Mouse (Mus musculus): ENCODE measurements around the gene Epb41l5. TPM values are rescaled to one million over a fixed set of nuclear protein-coding genes. Genes with fewer than 3 reads are reported as not detected.

Gene Epb41l5
- polyA plus RNA-seq, 1 experiment from 2014 or later, result 22.2 TPM

- no peak for ATAC-seq (ENCODE audit: insufficient number of reproducible peaks, low FRiP score)
- no peak overlapping the region for H3K9ac ChIP-seq
- H3K9me3 ChIP-seq (replicated peaks), result 0 out of 2 replicates have a peak, but pooled peaks cover 3% of the 10 kb centered on the region
- peaks cover 32% of the 10 kb centered on the region for H3K36me3 ChIP-seq
- H3K27ac ChIP-seq (ENCODE audit: poor library complexity, severe bottlenecking), result no peak overlapping the region
- no peaks in the 10 kb centered on the region for H3K27me3 ChIP-seq (replicated peaks)
- H3K4me2 ChIP-seq, result no peak overlapping the region
- 90% methylated on average over 10 of the region's 10 CpGs for WGBS
- H3K4me3 ChIP-seq, result no peak overlapping the region
- H3K4me1 ChIP-seq (replicated peaks), result peaks cover 72% of the 10 kb centered on the region
These were observed 149.3 kb downstream of the Epb41l5 start for GRCm38 (mm10) chr1:119499456-119499855.

GRCm38 (mm10) chr1:119498536-119499231, 150.1 kb downstream of the Epb41l5 start:
- WGBS, result 74% methylated on average over 9 of the region's 9 CpGs
- H3K27ac ChIP-seq (ENCODE audit: poor library complexity, severe bottlenecking), result no peak overlapping the region
- 0 out of 2 replicates have a peak, but pooled peaks cover 3% of the 10 kb centered on the region for H3K9me3 ChIP-seq (replicated peaks)
- no peak overlapping the region for H3K9ac ChIP-seq
- H3K4me3 ChIP-seq, result no peak overlapping the region
- H3K4me2 ChIP-seq, result no peak overlapping the region
- peaks cover 33% of the 10 kb centered on the region for H3K36me3 ChIP-seq
- H3K4me1 ChIP-seq (replicated peaks), result peaks cover 76% of the 10 kb centered on the region
- no peak for ATAC-seq (ENCODE audit: insufficient number of reproducible peaks, low FRiP score)
- H3K27me3 ChIP-seq (replicated peaks), result no peaks in the 10 kb centered on the region

GRCm38 (mm10) chr1:119497346-119498004, 151.3 kb downstream of the Epb41l5 start:
- H3K4me1 ChIP-seq (replicated peaks), result peaks cover 75% of the 10 kb centered on the region
- ATAC-seq (ENCODE audit: insufficient number of reproducible peaks, low FRiP score), result no peak
- 77% methylated on average over 5 of the region's 5 CpGs for WGBS
- peaks cover 31% of the 10 kb centered on the region for H3K36me3 ChIP-seq
- no peak overlapping the region for H3K4me2 ChIP-seq
- no peak overlapping the region for H3K9ac ChIP-seq
- no peaks in the 10 kb centered on the region for H3K27me3 ChIP-seq (replicated peaks)
- 0 out of 2 replicates have a peak, but pooled peaks cover 3% of the 10 kb centered on the region for H3K9me3 ChIP-seq (replicated peaks)
- H3K4me3 ChIP-seq, result no peak overlapping the region
- H3K27ac ChIP-seq (ENCODE audit: poor library complexity, severe bottlenecking), result no peak overlapping the region

- Histone ChIP-seq H3K4me3 (no peak overlapping the region), H3K27ac (ENCODE audit: poor library complexity, severe bottlenecking) (no peak overlapping the region), H3K4me2 (no peak overlapping the region), H3K9me3 (replicated peaks) (no peaks in the 10 kb centered on the region), H3K9ac (no peak overlapping the region), H3K27me3 (replicated peaks) (no peaks in the 10 kb centered on the region), H3K36me3 (peaks cover 21% of the 10 kb centered on the region), H3K4me1 (replicated peaks) (peaks cover 75% of the 10 kb centered on the region)
- no peak for ATAC-seq (ENCODE audit: insufficient number of reproducible peaks, low FRiP score)
- WGBS, result 81% methylated on average over 6 of the region's 6 CpGs
These were observed 153.4 kb downstream of the Epb41l5 start for GRCm38 (mm10) chr1:119495396-119495775.

Other genes starting within 250 kb of the Epb41l5 start
- 0.26 and 0.49 TPM in 2 replicates for gene Inhbb, start 226.8 kb downstream of the Epb41l5 start, polyA plus RNA-seq (2016; fragmentation: Nextera tagmentation; extraction: Ambion mirVana)
- gene Ralb, start 144.2 kb downstream of the Epb41l5 start, polyA plus RNA-seq (2016; fragmentation: Nextera tagmentation; extraction: Ambion mirVana), result 184 and 194 TPM in 2 replicates
- gene Tmem185b, start 122.8 kb downstream of the Epb41l5 start, polyA plus RNA-seq (2016; fragmentation: Nextera tagmentation; extraction: Ambion mirVana), result 23.2 and 24.3 TPM in 2 replicates
- 6.4 and 7.5 TPM in 2 replicates for gene Ptpn4, start 188.6 kb upstream of the Epb41l5 start, polyA plus RNA-seq (2016; fragmentation: Nextera tagmentation; extraction: Ambion mirVana)